Mouse (Mus musculus) pancreas, adult 10 weeks (tissue): ENCODE results near the gene Orc4. TPM values are rescaled to one million over a fixed set of nuclear protein-coding genes. Genes with fewer than 3 reads are reported as not detected.

Experiments used
- polyA plus RNA-seq: library from polyadenylated mRNA; stranded (reverse); fragments of 350-450 nt; fragmentation: Illumina TruSeq; extraction: RNeasy Lipid Tissue Mini Kit (QIAGEN cat#74804); gene quantifications from one replicate; pipeline ENCODE4 v1.2.3, GENCODE M21; 2015; ENCODE audit warnings: low read depth, low replicate concordance; ENCODE audit not compliant: insufficient read depth

The Orc4 gene
- 17.5 TPM for polyA plus RNA-seq

DNA sequence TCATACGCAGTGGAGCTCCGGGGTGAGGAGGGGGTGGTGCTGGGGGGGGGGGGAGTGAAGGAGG, at the start of gene Orc4:
TSS of gene Orc4 (minus strand) at position 26 of the 64 bp plus-strand sequence.

DNA sequence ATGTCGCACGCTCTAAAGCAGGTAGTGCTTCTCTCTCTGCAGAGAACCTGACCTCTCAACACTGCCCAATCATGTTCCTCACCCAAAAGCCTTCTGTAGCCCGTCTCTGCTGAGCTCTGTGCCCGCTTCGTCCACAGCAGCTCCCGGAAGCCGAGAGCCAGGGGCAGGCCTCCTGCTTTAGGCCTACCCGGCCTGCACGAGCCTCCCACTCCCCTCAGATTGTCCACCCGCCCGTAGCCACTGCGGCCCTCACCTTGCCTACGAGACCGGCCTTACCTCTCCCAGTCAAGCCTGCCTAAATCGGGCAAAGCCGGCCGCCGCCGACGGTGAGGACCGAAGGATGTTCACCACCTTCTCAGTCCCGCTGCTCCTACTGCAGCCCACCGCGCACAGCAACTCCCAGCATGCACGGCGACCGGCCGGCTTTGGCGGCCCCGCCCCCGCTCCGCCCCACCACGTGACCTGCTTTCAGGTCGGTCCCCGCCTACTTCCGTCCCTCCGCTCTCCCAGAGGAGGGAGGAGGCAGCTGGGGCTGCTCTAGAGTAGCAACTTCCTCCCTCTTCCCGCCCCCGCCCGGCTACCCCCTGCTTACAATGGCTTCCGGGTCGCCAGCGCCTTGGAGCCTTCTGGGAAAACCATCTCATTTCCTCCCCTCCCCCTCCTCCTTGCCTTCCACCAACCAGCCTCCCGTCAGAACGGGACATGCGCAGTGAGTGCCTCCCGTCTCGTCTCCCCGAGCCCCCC, 1.1 kb downstream of the Orc4 start, which contains the start of gene Mbd5:
TSS of gene Mbd5 (plus strand) at position 668 of the 744 bp plus-strand sequence.

Other genes starting within 250 kb of the Orc4 start
- gene Acvr2a, start 136.2 kb downstream of the Orc4 start, polyA plus RNA-seq: 3.5 TPM
- gene Mbd5, start 769 bp downstream of the Orc4 start, polyA plus RNA-seq: 3.7 TPM